Mouse (Mus musculus): ENCODE measurements at regions not wholly inside any gene's neighbourhood (a gene's known extent, or its start where the extent isn't known, plus 50 kb on each side); places are given as distances from the start of the nearest gene placed in this dataset.

DNA sequence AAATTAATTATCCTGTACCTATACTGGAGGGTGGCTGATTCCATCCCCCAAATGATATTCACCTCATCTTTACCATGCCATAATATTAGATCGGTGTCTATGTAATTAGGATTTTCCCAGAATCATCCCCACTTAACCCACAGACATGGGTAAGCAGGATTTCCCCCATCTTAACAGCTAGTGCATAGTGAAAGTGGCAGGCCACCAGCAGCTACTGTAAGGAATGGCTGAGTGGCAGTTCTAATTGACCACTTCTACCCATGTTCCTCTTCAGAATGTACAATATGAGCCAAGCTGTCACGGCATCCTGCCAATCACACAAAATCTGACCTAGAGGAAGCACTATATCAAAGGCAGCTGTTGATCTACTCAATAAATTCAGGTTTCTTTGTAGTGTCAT is 455.8 kb downstream of the Meis1 start:
- Histone ChIP-seq H3K27ac (no peak overlapping the region), H3K4me1 (no peaks in the 10 kb centered on the region), H3K4me3 (no peak overlapping the region), H3K36me3 (no peaks in the 10 kb centered on the region), H3K9ac (no peak overlapping the region), H3K27me3 (no peaks in the 10 kb centered on the region), H3K9me3 (no peaks in the 10 kb centered on the region), H3K4me2 (replicated peaks) (no peak overlapping the region)
- no peak for ATAC-seq (ENCODE audit: insufficient number of reproducible peaks, insufficient read depth, low FRiP score, low TSS enrichment)
- WGBS = 88% methylated on average over 2 of the region's 2 CpGs

DNA sequence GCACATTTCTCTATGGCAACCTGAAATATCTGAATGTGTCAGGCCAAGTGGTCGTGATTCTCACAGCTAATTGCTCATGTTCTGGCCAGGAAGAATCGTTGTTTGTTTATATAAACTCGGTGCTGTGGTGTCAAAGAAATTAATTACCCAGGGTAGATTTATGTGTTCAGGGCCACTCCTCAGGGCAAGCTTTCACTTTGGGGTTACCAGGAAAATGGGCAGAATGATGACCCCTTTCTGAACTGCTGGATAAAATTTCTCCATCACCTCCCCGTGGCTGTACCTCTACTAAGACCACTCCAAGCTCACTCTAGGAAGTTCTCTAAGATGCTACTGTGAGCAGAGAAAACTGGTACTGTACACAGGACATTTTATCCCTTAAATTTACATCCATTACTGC is 460.1 kb downstream of the Meis1 start:
- Histone ChIP-seq H3K4me1 (no peaks in the 10 kb centered on the region), H3K9ac (no peak overlapping the region), H3K4me3 (no peak overlapping the region), H3K27ac (no peak overlapping the region), H3K36me3 (no peaks in the 10 kb centered on the region), H3K4me2 (replicated peaks) (no peak overlapping the region), H3K9me3 (no peaks in the 10 kb centered on the region), H3K27me3 (no peaks in the 10 kb centered on the region)
- WGBS = 37% methylated on average over 4 of the region's 4 CpGs
- ATAC-seq (ENCODE audit: insufficient number of reproducible peaks, insufficient read depth, low FRiP score, low TSS enrichment) = no peak

DNA sequence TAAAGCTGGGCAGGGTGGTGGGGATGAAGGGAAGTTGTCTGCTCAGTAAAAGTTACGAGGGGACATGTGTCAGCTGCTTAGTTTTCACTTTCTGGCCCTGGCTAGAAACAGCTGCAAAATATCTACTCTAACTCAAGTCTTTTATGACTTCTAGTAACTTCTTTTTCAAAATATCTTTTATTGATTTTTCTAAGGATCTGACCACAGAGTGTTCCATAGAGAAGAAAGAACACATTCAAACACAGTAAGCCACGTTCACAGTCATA is 483.3 kb downstream of the Meis1 start:
- no peaks in the 10 kb centered on the region for H3K27me3 ChIP-seq
- H3K9ac ChIP-seq = no peak overlapping the region
- no peaks in the 10 kb centered on the region for H3K4me1 ChIP-seq
- H3K9me3 ChIP-seq = no peaks in the 10 kb centered on the region
- WGBS = 58% methylated on average over 2 of the region's 2 CpGs
- no peak overlapping the region for H3K27ac ChIP-seq
- H3K36me3 ChIP-seq = no peaks in the 10 kb centered on the region
- no peak for ATAC-seq (ENCODE audit: insufficient number of reproducible peaks, insufficient read depth, low FRiP score, low TSS enrichment)
- no peak overlapping the region for H3K4me2 ChIP-seq (replicated peaks)
- H3K4me3 ChIP-seq = no peak overlapping the region

DNA sequence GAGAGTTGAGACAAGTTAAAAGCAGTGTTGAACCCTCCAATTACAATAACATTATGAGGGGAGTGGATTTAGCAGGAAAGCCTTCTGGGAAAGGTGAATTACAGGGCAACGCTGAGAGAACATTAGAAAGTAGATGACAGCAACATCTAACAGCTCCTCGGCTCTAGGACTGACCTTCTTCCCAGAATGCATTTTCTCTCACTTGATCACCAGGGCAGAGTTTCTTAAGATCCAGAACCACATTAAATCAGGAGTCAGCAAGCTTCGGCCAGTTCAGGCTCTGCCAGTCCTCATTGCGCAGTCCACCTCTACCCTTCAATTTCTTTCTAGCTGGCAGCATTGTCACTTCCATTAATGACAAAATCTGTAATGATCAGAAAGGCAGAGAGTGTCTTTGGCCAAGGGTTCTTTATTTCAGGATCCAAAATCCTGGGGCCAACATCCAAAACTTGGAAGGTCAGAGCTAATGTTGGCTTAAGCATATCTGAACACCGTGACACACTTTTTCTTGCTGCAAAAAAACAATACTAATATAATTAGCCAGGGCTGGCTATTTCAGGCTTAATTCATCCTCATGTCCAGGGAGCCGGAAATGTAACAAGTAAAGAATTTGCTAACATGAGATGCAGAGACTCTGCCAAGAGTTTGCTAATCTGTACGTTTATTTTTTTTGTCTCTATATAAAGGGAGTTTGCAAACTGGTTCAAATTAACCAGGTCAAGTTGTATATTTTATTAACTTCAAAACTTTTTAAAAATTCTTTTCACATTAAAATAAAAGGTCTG is 483.8 kb downstream of the Meis1 start:
- H3K36me3 ChIP-seq = no peaks in the 10 kb centered on the region
- H3K4me1 ChIP-seq = no peaks in the 10 kb centered on the region
- WGBS = 54% methylated on average over 7 of the region's 7 CpGs
- H3K27ac ChIP-seq = no peak overlapping the region
- H3K27me3 ChIP-seq = no peaks in the 10 kb centered on the region
- H3K9me3 ChIP-seq = no peaks in the 10 kb centered on the region
- H3K4me2 ChIP-seq (replicated peaks) = no peak overlapping the region
- no peak for ATAC-seq (ENCODE audit: insufficient number of reproducible peaks, insufficient read depth, low FRiP score, low TSS enrichment)
- no peak overlapping the region for H3K9ac ChIP-seq
- H3K4me3 ChIP-seq = no peak overlapping the region

DNA sequence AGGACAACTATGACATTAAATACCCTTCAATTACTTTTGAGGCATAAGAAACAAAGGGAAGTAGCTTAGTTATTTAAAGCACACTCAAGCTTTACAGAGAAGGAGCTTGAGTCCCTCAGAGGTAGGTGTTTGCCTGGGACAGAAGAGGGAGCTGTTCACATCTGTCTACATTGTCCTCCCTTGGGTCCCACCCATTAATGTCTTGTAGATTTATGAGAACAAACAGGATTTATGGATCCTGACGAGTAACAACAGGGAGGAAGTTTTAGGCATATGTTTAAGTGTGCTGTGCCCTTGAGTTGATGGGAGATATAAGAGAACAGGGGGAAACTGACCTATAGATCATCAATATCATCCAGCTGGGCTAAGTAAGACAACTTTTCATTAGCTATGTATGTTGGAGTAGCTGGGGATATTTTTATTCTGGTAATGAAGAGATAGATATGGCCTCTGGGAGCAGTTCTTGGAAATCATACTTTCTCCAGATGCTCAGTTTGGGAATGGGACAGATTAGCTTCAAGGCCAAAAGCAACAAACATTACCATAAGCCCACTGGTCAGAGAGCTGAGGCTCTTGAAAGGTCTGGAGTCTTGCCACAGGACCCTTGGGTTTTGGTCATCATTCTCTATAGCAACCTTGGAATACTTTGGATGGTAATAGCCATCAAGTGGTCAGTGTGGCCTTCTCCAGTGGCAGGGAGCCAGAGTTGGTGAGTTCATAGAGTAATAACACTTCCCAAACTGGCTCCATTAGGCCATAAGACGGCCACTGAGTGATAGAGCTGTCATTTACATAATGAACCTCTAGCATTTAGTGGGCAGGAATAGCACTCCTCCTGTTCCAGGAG is 487.3 kb downstream of the Meis1 start:
- no peak for ATAC-seq (ENCODE audit: insufficient number of reproducible peaks, insufficient read depth, low FRiP score, low TSS enrichment)
- no peaks in the 10 kb centered on the region for H3K4me1 ChIP-seq
- H3K9ac ChIP-seq = no peak overlapping the region
- no peak overlapping the region for H3K4me2 ChIP-seq (replicated peaks)
- no peaks in the 10 kb centered on the region for H3K36me3 ChIP-seq
- no peak overlapping the region for H3K27ac ChIP-seq
- WGBS = 68% methylated on average over 2 of the region's 2 CpGs
- H3K9me3 ChIP-seq = no peaks in the 10 kb centered on the region
- H3K27me3 ChIP-seq = no peaks in the 10 kb centered on the region
- H3K4me3 ChIP-seq = no peak overlapping the region

DNA sequence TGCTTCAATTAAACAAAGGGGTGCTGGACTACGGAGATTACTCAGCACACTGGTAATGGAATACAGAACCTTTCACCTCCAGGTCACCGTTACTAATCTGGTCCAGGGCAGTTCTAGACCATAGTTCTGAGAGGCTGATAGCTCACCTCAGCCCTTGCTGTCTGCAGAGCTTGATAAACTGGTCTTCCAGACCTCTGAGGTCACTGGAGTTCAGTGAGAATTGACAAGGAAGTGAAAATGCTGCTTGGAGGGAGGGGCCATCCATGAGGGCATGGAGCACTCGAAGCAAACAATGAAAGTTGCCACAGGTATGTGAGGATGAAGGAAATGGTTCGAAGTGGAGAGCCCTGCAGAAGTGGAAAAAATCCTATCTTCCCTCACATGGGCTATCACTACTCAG is 490.2 kb downstream of the Meis1 start:
- no peak for ATAC-seq (ENCODE audit: insufficient number of reproducible peaks, insufficient read depth, low FRiP score, low TSS enrichment)
- H3K4me1 ChIP-seq = no peaks in the 10 kb centered on the region
- WGBS = 57% methylated on average over 4 of the region's 4 CpGs

DNA sequence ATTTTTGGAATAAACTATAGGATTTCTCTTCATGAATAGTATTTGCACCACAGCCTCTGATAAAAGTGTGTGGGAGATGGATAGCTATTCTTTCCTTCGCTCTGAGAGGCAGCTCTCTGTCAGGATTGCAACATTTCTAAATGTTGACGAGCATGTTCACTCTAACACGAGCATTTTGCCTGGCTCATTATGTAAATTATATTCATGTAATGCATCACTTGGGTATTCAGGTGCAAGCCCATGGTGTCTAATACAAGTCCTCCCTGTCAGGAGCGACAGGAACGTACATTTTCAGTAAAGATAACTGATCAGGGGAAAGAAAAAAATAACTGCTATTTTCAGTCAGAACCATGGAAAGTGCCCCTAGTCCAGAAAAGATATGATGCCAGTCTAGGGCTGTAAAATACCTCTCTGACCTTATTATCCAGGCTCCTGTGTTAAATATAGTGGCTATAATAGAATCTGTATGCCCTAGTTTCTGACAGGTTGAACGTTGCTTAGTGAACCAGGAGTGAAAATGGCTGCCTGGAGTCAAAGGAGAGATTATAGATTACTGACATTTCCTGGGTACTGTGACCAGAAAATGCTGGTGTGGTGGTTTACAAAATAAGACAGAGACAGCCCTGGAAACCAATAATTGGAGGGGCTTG is 523.6 kb downstream of the Meis1 start:
- Histone ChIP-seq H3K27me3 (no peaks in the 10 kb centered on the region), H3K4me2 (replicated peaks) (no peak overlapping the region), H3K27ac (no peak overlapping the region), H3K4me3 (no peak overlapping the region), H3K36me3 (no peaks in the 10 kb centered on the region), H3K9ac (no peak overlapping the region), H3K4me1 (0 out of 2 replicates have a peak, but pooled peaks cover 5% of the 10 kb centered on the region), H3K9me3 (no peaks in the 10 kb centered on the region)
- ATAC-seq (ENCODE audit: insufficient number of reproducible peaks, insufficient read depth, low FRiP score, low TSS enrichment) = no peak
- WGBS = 76% methylated on average over 6 of the region's 6 CpGs

More for the DNA sequence above, 490.2 kb downstream of the Meis1 start:
- Histone ChIP-seq H3K36me3 (no peaks in the 10 kb centered on the region), H3K4me2 (replicated peaks) (no peak overlapping the region), H3K9ac (no peak overlapping the region), H3K27me3 (no peaks in the 10 kb centered on the region), H3K27ac (no peak overlapping the region), H3K4me3 (no peak overlapping the region), H3K9me3 (no peaks in the 10 kb centered on the region)

DNA sequence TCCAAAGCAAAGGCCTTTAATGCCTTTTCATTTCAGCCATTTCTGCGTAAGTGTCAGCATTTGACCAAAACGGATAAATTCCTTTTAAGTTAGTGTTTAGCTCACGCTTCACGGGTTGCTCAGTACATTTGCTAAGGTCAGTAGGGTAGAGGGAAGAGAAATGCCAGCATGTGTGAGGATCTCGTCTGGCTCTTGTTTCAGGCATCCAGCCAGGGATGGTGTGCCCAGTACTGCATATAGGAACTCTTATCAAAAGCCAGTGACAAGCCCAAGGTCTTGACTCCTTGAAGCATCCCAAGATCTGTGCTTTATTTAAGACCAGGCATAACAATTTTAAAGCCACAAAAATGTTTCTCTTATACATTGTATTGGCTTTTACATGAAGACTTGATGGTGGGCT is 524.8 kb downstream of the Meis1 start:
- H3K9me3 ChIP-seq = no peaks in the 10 kb centered on the region
- no peak overlapping the region for H3K4me3 ChIP-seq
- no peak overlapping the region for H3K27ac ChIP-seq
- H3K9ac ChIP-seq = no peak overlapping the region
- no peak for ATAC-seq (ENCODE audit: insufficient number of reproducible peaks, insufficient read depth, low FRiP score, low TSS enrichment)
- H3K4me1 ChIP-seq = 0 out of 2 replicates have a peak, but pooled peaks cover 5% of the 10 kb centered on the region
- H3K27me3 ChIP-seq = no peaks in the 10 kb centered on the region
- H3K4me2 ChIP-seq (replicated peaks) = no peak overlapping the region
- WGBS = 64% methylated on average over 5 of the region's 5 CpGs
- H3K36me3 ChIP-seq = no peaks in the 10 kb centered on the region

DNA sequence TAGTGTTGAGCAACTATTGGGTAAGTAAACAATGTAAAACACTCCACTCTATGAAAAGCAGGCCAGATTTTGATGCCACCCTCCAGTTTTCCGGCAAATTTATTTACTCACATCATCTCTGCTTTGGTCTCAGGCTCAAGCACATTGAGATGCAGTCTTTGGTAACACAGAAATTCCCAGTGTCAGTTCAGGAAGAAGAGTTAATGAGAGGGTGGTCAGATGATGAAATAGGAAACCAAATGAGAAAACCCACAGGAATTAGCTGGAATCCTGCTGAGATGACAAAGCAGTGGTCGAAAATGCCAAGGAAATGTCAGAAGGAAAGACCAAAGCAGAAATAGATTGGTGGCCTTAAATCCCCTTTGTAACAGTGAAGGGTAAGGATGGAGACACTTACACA is 525.7 kb downstream of the Meis1 start:
- no peak for ATAC-seq (ENCODE audit: insufficient number of reproducible peaks, insufficient read depth, low FRiP score, low TSS enrichment)
- H3K27me3 ChIP-seq = no peaks in the 10 kb centered on the region
- 0 out of 2 replicates have a peak, but pooled peaks cover 5% of the 10 kb centered on the region for H3K4me1 ChIP-seq
- no peak overlapping the region for H3K27ac ChIP-seq
- no peak overlapping the region for H3K4me2 ChIP-seq (replicated peaks)
- no peaks in the 10 kb centered on the region for H3K36me3 ChIP-seq
- H3K9ac ChIP-seq = no peak overlapping the region
- WGBS = 31% methylated on average over 2 of the region's 2 CpGs
- H3K4me3 ChIP-seq = no peak overlapping the region
- H3K9me3 ChIP-seq = no peaks in the 10 kb centered on the region

DNA sequence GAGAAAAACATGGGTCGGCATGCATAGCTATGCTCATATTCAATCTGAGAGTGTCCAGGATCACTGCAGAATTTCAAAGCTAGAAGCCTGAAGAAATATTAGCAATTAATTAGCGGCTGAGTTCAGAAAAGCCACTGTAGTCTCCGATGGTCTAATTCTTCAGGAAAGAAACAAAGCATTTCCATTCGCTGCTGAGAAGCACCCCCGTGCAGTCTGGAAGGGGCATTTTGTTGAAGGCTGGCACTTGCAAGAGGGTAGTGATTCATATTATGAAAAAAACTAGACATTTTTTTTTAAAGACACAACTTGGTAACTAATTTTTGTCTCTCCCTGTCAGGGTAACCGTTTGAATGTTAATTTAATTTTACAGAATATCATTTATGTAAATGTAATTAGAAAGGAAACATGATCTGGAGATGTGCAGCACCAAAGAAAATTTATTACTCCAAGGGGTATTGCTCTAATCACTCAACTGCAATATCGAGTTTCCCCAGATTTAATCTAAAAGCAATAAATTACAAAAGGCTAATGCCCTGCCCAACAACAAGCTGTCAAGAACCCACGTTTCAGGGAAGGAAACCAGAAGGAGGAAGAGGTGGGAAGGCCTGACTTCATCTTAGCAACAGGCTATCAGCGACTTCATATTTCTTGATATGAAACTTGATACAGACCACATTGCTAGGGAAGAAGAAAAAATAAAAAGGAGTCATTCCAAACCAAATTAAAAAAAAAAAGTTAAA is 529.1 kb downstream of the Meis1 start:
- H3K27me3 ChIP-seq = no peaks in the 10 kb centered on the region
- H3K9me3 ChIP-seq = no peaks in the 10 kb centered on the region
- 65% methylated on average over 9 of the region's 9 CpGs for WGBS
- H3K4me3 ChIP-seq = no peak overlapping the region
- H3K4me2 ChIP-seq (replicated peaks) = no peak overlapping the region
- H3K9ac ChIP-seq = no peak overlapping the region
- no peak overlapping the region for H3K27ac ChIP-seq
- H3K36me3 ChIP-seq = no peaks in the 10 kb centered on the region
- 0 out of 2 replicates have a peak, but pooled peaks cover 5% of the 10 kb centered on the region for H3K4me1 ChIP-seq
- ATAC-seq (ENCODE audit: insufficient number of reproducible peaks, insufficient read depth, low FRiP score, low TSS enrichment) = no peak

DNA sequence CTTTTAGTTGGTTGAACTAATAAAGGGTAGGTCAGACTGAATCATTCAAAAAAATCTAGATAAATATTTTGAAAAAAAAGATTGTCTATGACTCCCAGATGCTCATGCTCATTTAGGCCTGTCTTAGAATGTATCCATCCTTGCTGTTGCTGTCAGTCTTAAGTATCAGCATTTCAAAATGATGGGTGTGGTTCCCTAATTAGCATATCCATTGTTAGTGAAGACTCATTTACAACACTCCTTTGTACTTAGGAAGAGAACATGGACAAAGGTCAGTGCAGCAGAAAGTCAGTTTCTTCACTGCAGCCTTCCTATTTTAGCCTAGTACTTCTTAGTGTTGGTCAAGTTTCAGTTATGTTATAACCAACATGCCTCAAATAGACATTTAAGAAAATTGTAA is 525.2 kb upstream of the Etaa1 start:
- Histone ChIP-seq H3K9ac (no peak overlapping the region), H3K27me3 (no peaks in the 10 kb centered on the region), H3K4me1 (no peaks in the 10 kb centered on the region), H3K27ac (no peak overlapping the region), H3K4me3 (no peak overlapping the region), H3K36me3 (no peaks in the 10 kb centered on the region), H3K4me2 (replicated peaks) (no peak overlapping the region), H3K9me3 (no peaks in the 10 kb centered on the region)
- no peak for ATAC-seq (ENCODE audit: insufficient number of reproducible peaks, insufficient read depth, low FRiP score, low TSS enrichment)
